Mouse (Mus musculus) C2C12 (cell line): ENCODE measurements around the gene Hephl1. TPM values are rescaled to one million over a fixed set of nuclear protein-coding genes. Genes with fewer than 3 reads are reported as not detected.

ENCODE experiments used
- H3K27me3 ChIP-seq: one replicate; pipeline ENCODE4 v1.6.1; 2011; ENCODE audit not compliant: control insufficient read depth, insufficient read depth, insufficient read length
- H3K36me3 ChIP-seq: one replicate; pipeline ENCODE4 v1.6.1; 2011; ENCODE audit not compliant: control insufficient read depth, insufficient read depth
- H3K4me3 ChIP-seq: one replicate; pipeline ENCODE4 v1.5.1; 2011; ENCODE audit warnings: mild to moderate bottlenecking, control low read depth; ENCODE audit not compliant: poor library complexity, insufficient read depth, severe bottlenecking
- H3K79me2 ChIP-seq: one replicate; pipeline ENCODE4 v1.6.1; 2011; ENCODE audit not compliant: control insufficient read depth, insufficient read depth
- H3K79me3 ChIP-seq: one replicate; pipeline ENCODE4 v1.6.1; 2011; ENCODE audit warnings: low read depth, control low read depth
- H3ac ChIP-seq: one replicate; pipeline ENCODE3; 2011; ENCODE audit warnings: low read depth; ENCODE audit not compliant: control insufficient read depth, insufficient read length
- CEBPB ChIP-seq: IDR thresholded peaks from one replicate; pipeline ENCODE4 v1.6.1; 2011; ENCODE audit warnings: low read depth, mild to moderate bottlenecking, control low read depth, moderate library complexity
- CTCF ChIP-seq: IDR thresholded peaks from one replicate; pipeline ENCODE4 v1.5.1; 2011; ENCODE audit not compliant: control insufficient read depth, insufficient read depth, insufficient read length
- FOSL1 ChIP-seq: IDR thresholded peaks from one replicate; pipeline ENCODE4 v1.8.0; 2011; ENCODE audit warnings: mild to moderate bottlenecking, low read length; ENCODE audit not compliant: poor library complexity, insufficient read depth, severe bottlenecking
- MAX ChIP-seq: IDR thresholded peaks from one replicate; pipeline ENCODE4 v1.6.1; 2011; ENCODE audit warnings: mild to moderate bottlenecking, control low read depth
- MYOD1 ChIP-seq: IDR thresholded peaks from one replicate; pipeline ENCODE4 v1.6.1; 2011; ENCODE audit warnings: low read depth; ENCODE audit not compliant: control insufficient read depth, insufficient read length
- MYOG ChIP-seq: IDR thresholded peaks from one replicate; pipeline ENCODE4 v1.6.1; 2011; ENCODE audit not compliant: control insufficient read depth, insufficient read length; ENCODE audit errors: extremely low read depth
- USF1 ChIP-seq: IDR thresholded peaks from one replicate; pipeline ENCODE4 v1.6.1; 2011; ENCODE audit warnings: low read depth, mild to moderate bottlenecking, control low read depth, moderate library complexity
- polyA plus RNA-seq: library from polyadenylated mRNA; unstranded; fragments of >200 nt; fragmentation: generic; extraction: Trizol; gene quantifications from one replicate; pipeline ENCODE4 v1.2.1, GENCODE M21; 2012; ENCODE audit warnings: missing spikeins

Gene Hephl1
- polyA plus RNA-seq, 1 experiment: 0.08 TPM

- Histone ChIP-seq H3K79me3 (peaks cover 31% of the 10 kb centered on the region), H3K79me2 (peaks cover 74% of the 10 kb centered on the region), H3ac (no peak overlapping the region), H3K4me3 (no peak overlapping the region), H3K27me3 (no peaks in the 10 kb centered on the region), H3K36me3 (peaks cover under 1% of the 10 kb centered on the region)
- TF ChIP-seq CEBPB (no peak), USF1 (no peak), FOSL1 (no peak), MYOG (no peak), CTCF (no peak), MYOD1 (no peak), MAX (no peak)
Measured at GRCm38 (mm10) chr9:15036807-15037206, 75.1 kb downstream of the Hephl1 start.

GRCm38 (mm10) chr9:15036405-15036804 is 75.5 kb downstream of the Hephl1 start:
- peaks cover 5% of the 10 kb centered on the region for H3K36me3 ChIP-seq
- H3K4me3 ChIP-seq: no peak overlapping the region
- H3ac ChIP-seq: no peak overlapping the region
- peaks cover 70% of the 10 kb centered on the region for H3K79me2 ChIP-seq
- H3K79me3 ChIP-seq: peaks cover 32% of the 10 kb centered on the region
- H3K27me3 ChIP-seq: no peaks in the 10 kb centered on the region
- TF ChIP-seq MYOD1: no peak
- TF ChIP-seq CEBPB: no peak
- TF ChIP-seq CTCF: no peak
- no peak for TF ChIP-seq MAX
- no peak for TF ChIP-seq FOSL1
- no peak for TF ChIP-seq USF1
- no peak for TF ChIP-seq MYOG

- H3K36me3 ChIP-seq: peaks cover 7% of the 10 kb centered on the region
- peaks cover 32% of the 10 kb centered on the region for H3K79me3 ChIP-seq
- no peak overlapping the region for H3ac ChIP-seq
- no peak overlapping the region for H3K4me3 ChIP-seq
- peaks cover 66% of the 10 kb centered on the region for H3K79me2 ChIP-seq
- TF ChIP-seq MYOD1 (no peak), CEBPB (no peak), MAX (no peak), USF1 (no peak), CTCF (no peak), FOSL1 (no peak), MYOG (no peak)
- H3K27me3 ChIP-seq: no peaks in the 10 kb centered on the region
Measured at GRCm38 (mm10) chr9:15035979-15036378, 75.9 kb downstream of the Hephl1 start.

GRCm38 (mm10) chr9:15034546-15035273 is 77.2 kb downstream of the Hephl1 start:
- Histone ChIP-seq H3ac (no peak overlapping the region), H3K79me3 (peaks cover 28% of the 10 kb centered on the region), H3K79me2 (peaks cover 53% of the 10 kb centered on the region), H3K36me3 (peaks cover 7% of the 10 kb centered on the region), H3K27me3 (no peaks in the 10 kb centered on the region), H3K4me3 (no peak overlapping the region)
- TF ChIP-seq MYOG (no peak), MYOD1 (no peak), CTCF (no peak)

- TF ChIP-seq MYOG: no peak
- TF ChIP-seq MAX: no peak
- no peak for TF ChIP-seq USF1
- no peak for TF ChIP-seq MYOD1
- no peak for TF ChIP-seq FOSL1
- TF ChIP-seq CTCF: no peak
- TF ChIP-seq CEBPB: no peak
- H3ac ChIP-seq: no peak overlapping the region
- no peaks in the 10 kb centered on the region for H3K27me3 ChIP-seq
- peaks cover 51% of the 10 kb centered on the region for H3K79me2 ChIP-seq
- no peak overlapping the region for H3K4me3 ChIP-seq
- peaks cover 27% of the 10 kb centered on the region for H3K79me3 ChIP-seq
- H3K36me3 ChIP-seq: peaks cover 7% of the 10 kb centered on the region
Measured at GRCm38 (mm10) chr9:15033568-15034160, 78.2 kb downstream of the Hephl1 start.
